Mouse (Mus musculus): ENCODE measurements around the gene Nanos3.
A peak's percentile ranks its signal among the peaks of the same experiment; 100 is the strongest.

Gene Nanos3

GRCm38 (mm10) chr8:84201545-84202245 is 16.7 kb upstream of the Nanos3 start:
- DNase-seq (ENCODE audit: low spot score in 2 of 2): peak; percentile 68 to 70

GRCm38 (mm10) chr8:84200652-84201544 is 15.9 kb upstream of the Nanos3 start:
- DNase-seq (ENCODE audit: low spot score in 2 of 2): peak; percentile 80 to 83

GRCm38 (mm10) chr8:84200126-84200555 is 15.1 kb upstream of the Nanos3 start:
- no peak for DNase-seq (ENCODE audit: low spot score in 2 of 2)

GRCm38 (mm10) chr8:84199348-84200125 is 14.5 kb upstream of the Nanos3 start:
- peak in 1 of 2 experiments; percentile 12 for DNase-seq (ENCODE audit: low spot score in 2 of 2)

- no peak for DNase-seq (ENCODE audit: low spot score in 2 of 2)
These were observed 13.9 kb upstream of the Nanos3 start for GRCm38 (mm10) chr8:84198871-84199270.

DNA sequence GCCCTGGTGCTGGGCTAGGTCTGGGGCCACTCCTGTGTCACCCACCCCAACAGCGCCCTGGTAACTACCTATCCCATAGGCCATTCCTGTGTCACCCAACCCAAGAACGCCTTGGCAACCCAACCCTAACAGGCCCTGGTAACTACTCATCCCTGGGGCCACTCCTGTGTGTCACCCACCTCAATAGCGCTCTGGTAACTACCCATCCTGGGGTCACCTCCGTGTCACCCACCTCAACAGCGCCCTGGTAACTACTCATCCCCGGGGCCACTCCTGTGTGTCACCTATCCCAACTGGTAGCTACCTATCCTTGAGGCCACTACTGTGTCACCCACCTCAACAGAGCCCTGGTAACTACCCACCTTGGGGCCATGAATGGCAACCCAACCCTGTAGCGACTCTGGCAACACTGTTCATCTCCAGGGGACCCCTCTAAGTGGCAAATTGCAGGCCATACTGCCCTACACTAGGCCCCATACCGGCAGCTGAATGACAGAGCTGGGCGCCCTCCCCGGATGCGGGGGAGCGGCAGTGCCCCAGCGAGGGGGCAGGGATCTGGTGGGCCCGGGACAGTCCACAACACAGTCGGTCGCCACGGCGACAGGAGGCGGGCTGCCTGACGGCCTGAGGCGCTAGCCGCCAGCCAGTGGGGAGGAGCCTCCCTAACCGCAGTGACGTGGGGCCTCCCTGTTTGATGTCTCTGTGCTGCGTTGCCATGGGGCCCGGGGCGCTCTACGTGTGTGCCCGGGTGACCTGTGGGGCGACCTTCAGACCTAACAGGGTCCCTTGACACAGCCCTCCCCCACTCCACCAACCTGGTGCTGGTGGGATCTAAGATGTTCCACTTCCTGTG is 13.1 kb upstream of the Nanos3 start:
- peak; percentile 100 for DNase-seq (ENCODE audit: low spot score in 2 of 2)

DNA sequence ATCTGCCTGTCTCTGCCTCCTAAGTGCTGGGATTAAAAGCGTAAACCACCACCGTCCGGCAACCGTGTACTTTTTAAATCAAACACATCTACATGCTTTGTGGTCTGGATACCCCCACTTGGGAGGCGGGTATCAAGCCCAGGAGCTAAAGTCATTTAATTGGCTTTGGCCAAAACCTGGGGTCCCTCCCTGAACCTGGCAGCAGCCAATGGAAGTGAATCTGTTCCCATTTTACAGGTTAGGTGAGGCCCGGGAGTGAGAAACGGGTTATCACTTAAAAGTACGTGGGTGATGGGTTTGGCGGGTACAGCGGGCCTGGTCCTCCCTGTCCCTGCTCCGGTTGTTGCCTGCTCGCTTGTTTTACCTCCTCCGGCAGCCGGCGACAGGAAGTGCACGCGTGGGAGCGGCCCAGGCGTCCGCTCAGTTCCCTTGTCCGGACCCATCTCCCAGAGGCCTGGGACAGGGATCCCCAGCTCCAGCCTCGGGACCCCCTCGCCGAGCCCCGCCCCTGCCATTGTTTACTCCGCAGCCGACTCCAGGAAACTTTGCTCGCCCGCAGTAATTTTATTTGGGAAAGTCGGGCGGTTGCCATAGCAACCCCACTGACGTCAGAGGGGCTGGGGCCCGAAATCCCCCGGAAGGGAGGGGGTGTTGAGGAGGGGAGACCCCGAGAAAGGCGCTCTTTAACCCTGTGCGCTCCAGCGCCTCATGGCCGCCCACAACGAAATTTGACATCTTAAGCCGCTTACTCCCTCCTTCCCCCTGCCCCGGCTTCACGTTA is 12.3 kb upstream of the Nanos3 start:
- peak; percentile 91 to 94 for DNase-seq (ENCODE audit: low spot score in 2 of 2)

- no peak for DNase-seq (ENCODE audit: low spot score in 2 of 2)
These were observed 9.3 kb upstream of the Nanos3 start for GRCm38 (mm10) chr8:84194224-84194743.

DNA sequence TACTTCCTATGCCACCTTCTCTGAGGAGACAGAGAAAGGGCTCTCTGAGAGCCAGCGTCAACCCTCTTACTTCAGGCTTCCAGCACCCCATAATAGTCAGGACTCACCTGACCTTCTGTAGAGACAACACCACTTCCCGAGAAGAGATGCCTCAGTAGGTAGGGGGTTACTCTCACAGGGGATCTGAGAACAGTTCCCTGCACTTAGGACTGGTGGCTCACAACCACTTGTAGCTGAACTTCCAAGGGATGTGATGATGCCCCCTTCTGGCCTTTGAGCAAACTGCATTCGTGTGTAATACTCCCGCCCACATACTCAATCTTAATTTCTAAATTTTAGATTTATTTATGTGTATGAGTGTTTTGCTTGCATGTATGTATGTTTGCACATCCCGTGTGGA is 8.5 kb upstream of the Nanos3 start:
- no peak for DNase-seq (ENCODE audit: low spot score in 2 of 2)

- DNase-seq (ENCODE audit: low spot score in 2 of 2): no peak
These were observed 8.1 kb upstream of the Nanos3 start for GRCm38 (mm10) chr8:84193161-84193560.

GRCm38 (mm10) chr8:84192555-84192954 is 7.5 kb upstream of the Nanos3 start:
- peak; percentile 87 to 88 for DNase-seq (ENCODE audit: low spot score in 2 of 2)

GRCm38 (mm10) chr8:84192023-84192422 is 7.0 kb upstream of the Nanos3 start:
- peak; percentile 81 to 86 for DNase-seq (ENCODE audit: low spot score in 2 of 2)

GRCm38 (mm10) chr8:84190191-84190867 is 5.3 kb upstream of the Nanos3 start:
- DNase-seq (ENCODE audit: low spot score in 2 of 2): peak in 1 of 2 experiments; percentile 33

DNA sequence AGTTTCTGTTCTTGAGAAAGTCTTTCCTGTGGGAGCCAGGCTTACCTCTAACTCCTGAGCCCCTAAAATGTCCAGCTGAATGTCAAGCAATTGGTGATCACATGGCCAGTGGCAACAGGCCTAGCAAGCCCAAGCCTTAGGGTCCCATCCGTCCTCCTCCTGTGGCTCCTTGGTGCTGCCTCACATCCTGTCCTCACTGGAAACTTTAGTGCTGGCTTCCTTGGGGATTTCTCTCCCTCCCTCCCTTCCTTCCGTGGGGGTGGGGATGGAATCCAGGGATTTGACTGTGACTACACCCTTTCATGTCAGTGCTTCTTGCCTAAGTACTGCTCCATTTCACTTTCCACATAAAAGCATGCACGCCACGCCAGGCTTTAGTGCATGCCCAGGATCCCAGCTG is 4.6 kb upstream of the Nanos3 start:
- no peak for DNase-seq (ENCODE audit: low spot score in 2 of 2)

- no peak for DNase-seq (ENCODE audit: low spot score in 2 of 2)
These were observed 3.7 kb upstream of the Nanos3 start for GRCm38 (mm10) chr8:84188671-84189070.

DNA sequence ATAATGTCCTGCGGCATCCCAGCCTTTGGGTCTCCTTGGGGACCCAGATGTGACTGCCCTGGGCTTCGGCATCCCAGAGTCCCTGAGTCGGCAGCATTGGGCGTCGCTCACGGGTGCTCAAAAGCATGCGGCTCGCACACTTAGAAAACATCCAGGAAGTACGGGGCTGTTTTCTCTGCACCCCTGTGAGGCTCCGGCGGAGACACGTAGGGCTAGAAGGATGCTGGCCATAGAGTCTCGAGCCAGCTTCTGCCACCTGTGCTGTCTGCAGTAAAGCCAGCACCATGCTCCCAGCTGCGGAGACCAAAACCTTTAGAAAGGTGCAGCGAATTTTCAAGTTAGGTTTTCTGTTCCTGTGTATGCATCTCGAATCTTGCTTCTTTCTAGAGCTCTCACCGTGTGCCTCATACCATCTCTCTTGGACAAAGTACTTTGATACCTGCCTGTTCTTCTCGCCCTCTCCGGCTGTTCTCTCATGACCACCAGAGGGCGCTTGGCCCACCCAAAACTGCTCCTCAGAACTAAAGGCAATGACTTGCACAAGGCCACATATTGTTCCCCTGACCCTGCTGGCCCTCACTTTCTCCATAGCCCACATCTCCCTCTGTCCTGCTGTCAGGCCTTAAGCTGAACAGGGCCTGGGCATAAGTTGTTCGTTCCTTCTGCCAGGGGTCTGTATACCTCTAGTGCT is 2.2 kb upstream of the Nanos3 start:
- DNase-seq (ENCODE audit: low spot score in 2 of 2): peak; percentile 82 to 85

GRCm38 (mm10) chr8:84186547-84186946 is 1.5 kb upstream of the Nanos3 start:
- peak; percentile 80 to 82 for DNase-seq (ENCODE audit: low spot score in 2 of 2)

GRCm38 (mm10) chr8:84184085-84185043 is 653 bp downstream of the Nanos3 start:
- no peak for DNase-seq (ENCODE audit: low spot score in 2 of 2)

All from natural killer cell, adult 2 months (primary cell).